Mouse (Mus musculus) v-Abl transformed pro-B cells (cell line): ENCODE results near the gene Syne1.

Source experiments
- in situ Hi-C, 2 experiments: fragments of 400-800 bp; cut with MboI; formaldehyde crosslinking; loops; one replicate each; pipeline ENCODE4 v1.15.1; 2025; ENCODE audit not compliant: unreplicated experiment in 2 of 2

Gene Syne1

GRCm38 (mm10) chr10:5041254-5041653 is 510.0 kb downstream of the Syne1 start:
- in situ Hi-C loops, result no loop called here

- in situ Hi-C loops, result no loop called here
Observed at GRCm38 (mm10) chr10:5032192-5033048, 518.9 kb downstream of the Syne1 start.

- in situ Hi-C loops, result no loop called here
Observed at GRCm38 (mm10) chr10:5029883-5030282, 521.4 kb downstream of the Syne1 start.

GRCm38 (mm10) chr10:5029161-5029560 is 522.1 kb downstream of the Syne1 start:
- in situ Hi-C loops, result no loop called here

- in situ Hi-C loops, result no loop called here
Observed at GRCm38 (mm10) chr10:5028301-5028700, 523.0 kb downstream of the Syne1 start.

GRCm38 (mm10) chr10:5027208-5027607 is 524.1 kb downstream of the Syne1 start:
- in situ Hi-C loops, result no loop called here

- in situ Hi-C loops, result no loop called here
Observed at GRCm38 (mm10) chr10:5025906-5026305, 525.4 kb downstream of the Syne1 start.

GRCm38 (mm10) chr10:5017148-5017547 is 534.1 kb downstream of the Syne1 start:
- in situ Hi-C loops, result no loop called here

- in situ Hi-C loops, result no loop called here
Observed at GRCm38 (mm10) chr10:5014976-5015375, 536.3 kb downstream of the Syne1 start.

- in situ Hi-C loops, result no loop called here
Observed at GRCm38 (mm10) chr10:5012004-5012403, 539.3 kb downstream of the Syne1 start.

- in situ Hi-C loops, result no loop called here
Observed at GRCm38 (mm10) chr10:5008795-5009366, 542.4 kb downstream of the Syne1 start.

- in situ Hi-C loops, result no loop called here
Observed at GRCm38 (mm10) chr10:4996592-4996991, 554.7 kb downstream of the Syne1 start.

- in situ Hi-C loops, result no loop called here
Observed at GRCm38 (mm10) chr10:4993802-4994201, 557.5 kb downstream of the Syne1 start.

GRCm38 (mm10) chr10:4983919-4984318 is 567.4 kb downstream of the Syne1 start:
- in situ Hi-C loops, result no loop called here

GRCm38 (mm10) chr10:4977374-4977773 is 573.9 kb downstream of the Syne1 start:
- in situ Hi-C loops, result no loop called here

- in situ Hi-C loops, result no loop called here
Observed at GRCm38 (mm10) chr10:4976557-4976956, 574.7 kb downstream of the Syne1 start.

GRCm38 (mm10) chr10:4974246-4974645 is 577.0 kb downstream of the Syne1 start:
- in situ Hi-C loops, result no loop called here

GRCm38 (mm10) chr10:4972026-4972425 is 579.3 kb downstream of the Syne1 start:
- in situ Hi-C loops, result no loop called here

GRCm38 (mm10) chr10:4971586-4971985 is 579.7 kb downstream of the Syne1 start:
- in situ Hi-C loops, result no loop called here

GRCm38 (mm10) chr10:4971156-4971555 is 580.1 kb downstream of the Syne1 start:
- in situ Hi-C loops, result no loop called here
